Mouse (Mus musculus): ENCODE data around the gene Gm49333. TPM values are rescaled to one million over a fixed set of nuclear protein-coding genes. Genes with fewer than 3 reads are reported as not detected.
A peak's percentile ranks its signal among the peaks of the same experiment; 100 is the strongest.

Gene Gm49333
- polyA plus RNA-seq, 1 experiment from 2014 or later, result not detected

DNA sequence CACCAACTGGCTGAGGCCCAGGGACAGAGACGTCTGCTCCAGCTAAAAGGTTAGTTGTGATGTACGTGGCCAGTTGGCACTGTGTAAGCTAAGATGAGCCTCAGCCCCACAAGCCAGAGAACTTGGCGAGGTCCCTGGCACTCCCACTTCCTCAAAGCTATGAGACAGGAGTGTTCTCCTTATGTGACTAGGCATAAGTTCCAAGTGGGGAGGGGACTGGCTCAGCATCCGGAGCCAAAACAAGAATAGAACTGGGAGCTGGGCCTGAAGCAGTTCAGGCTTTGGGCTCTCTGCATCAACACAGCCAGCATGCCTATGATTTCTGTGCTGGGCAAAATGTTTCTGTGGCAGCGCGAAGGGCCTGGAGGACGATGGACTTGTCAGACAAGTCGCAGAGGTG, 83.4 kb downstream of the Gm49333 start:
- Histone ChIP-seq H3K4me1 (replicated peaks; ENCODE audit: control insufficient read depth, insufficient read depth, low read length) (peaks cover 40% of the 10 kb centered on the region), H3K27ac (no peak overlapping the region; the same call in 1 of the 2 replicates), H3K4me3 (replicated peaks; ENCODE audit: low read length) (no peak overlapping the region), H3K27me3 (ENCODE audit: control insufficient read depth, insufficient read depth, low read length) (no peaks in the 10 kb centered on the region), H3K9ac (no peak overlapping the region), H3K9me3 (ENCODE audit: control insufficient read depth, low read length) (no peaks in the 10 kb centered on the region), H3K4me2 (replicated peaks) (peak overlapping the region; percentile 68; the same call in 1 of the 2 replicates), H3K36me3 (replicated peaks; ENCODE audit: control insufficient read depth, insufficient read depth) (peaks cover 40% of the 10 kb centered on the region)
- 67% methylated on average over 8 of the region's 8 CpGs for WGBS
- ATAC-seq (ENCODE audit: low FRiP score) (no peak), DNase-seq (ENCODE audit: low spot score) (no peak)

MicroRNAs within 50 kb of the gene (microRNA counts, 519-probe panel; counts per million panel counts)
- 2,975 counts per million, percentile 12 among the panel's probes with 10 or more counts for microRNA mmu-miR-1224

Small RNA genes lying within 50 kb of the gene (microRNA-seq; reads per million reads assigned to microRNA genes)
- 46.7 reads per million, percentile 43 among the genes with 10 or more reads in this experiment for gene Mir1224

Other genes starting within 250 kb of the Gm49333 start
- gene Abcc5, start 185.2 kb upstream of the Gm49333 start, polyA plus RNA-seq (2014; fragmentation: Nextera tagmentation; extraction: Ambion mirVana), result 127 and 136 TPM in 2 replicates
- gene Eif2b5, start 112.8 kb upstream of the Gm49333 start, polyA plus RNA-seq (2014; fragmentation: Nextera tagmentation; extraction: Ambion mirVana), result 88.0 and 89.2 TPM in 2 replicates
- 36.4 and 40.9 TPM in 2 replicates for gene Dvl3, start 94.6 kb upstream of the Gm49333 start, polyA plus RNA-seq (2014; fragmentation: Nextera tagmentation; extraction: Ambion mirVana)
- gene Ap2m1, start 76.1 kb upstream of the Gm49333 start, polyA plus RNA-seq (2014; fragmentation: Nextera tagmentation; extraction: Ambion mirVana), result 1,214 and 1,314 TPM in 2 replicates
- gene Abcf3, start 63.0 kb upstream of the Gm49333 start, polyA plus RNA-seq (2014; fragmentation: Nextera tagmentation; extraction: Ambion mirVana), result 75.3 and 77.5 TPM in 2 replicates
- 22.1 and 24.4 TPM in 2 replicates for gene Vwa5b2, start 22.1 kb upstream of the Gm49333 start, polyA plus RNA-seq (2014; fragmentation: Nextera tagmentation; extraction: Ambion mirVana)
- 10.4 and 11.0 TPM in 2 replicates for gene Eef1akmt4, start within 50 bp of the Gm49333 start, polyA plus RNA-seq (2014; fragmentation: Nextera tagmentation; extraction: Ambion mirVana)
- 44.8 and 45.3 TPM in 2 replicates for gene Alg3, start 125 bp downstream of the Gm49333 start, polyA plus RNA-seq (2014; fragmentation: Nextera tagmentation; extraction: Ambion mirVana)
- gene Camk2n2, start 9.7 kb downstream of the Gm49333 start, polyA plus RNA-seq (2014; fragmentation: Nextera tagmentation; extraction: Ambion mirVana), result 61.8 and 63.8 TPM in 2 replicates
- 10.6 and 12.1 TPM in 2 replicates for gene Ece2, start 18.2 kb downstream of the Gm49333 start, polyA plus RNA-seq (2014; fragmentation: Nextera tagmentation; extraction: Ambion mirVana)
- gene Psmd2, start 40.0 kb downstream of the Gm49333 start, polyA plus RNA-seq (2014; fragmentation: Nextera tagmentation; extraction: Ambion mirVana), result 329 and 358 TPM in 2 replicates
- gene Eif4g1, start 56.7 kb downstream of the Gm49333 start, polyA plus RNA-seq (2014; fragmentation: Nextera tagmentation; extraction: Ambion mirVana), result 124 and 130 TPM in 2 replicates
- gene Fam131a, start 81.6 kb downstream of the Gm49333 start, polyA plus RNA-seq (2014; fragmentation: Nextera tagmentation; extraction: Ambion mirVana), result 41.8 and 44.2 TPM in 2 replicates
- gene Polr2h, start 106.1 kb downstream of the Gm49333 start, polyA plus RNA-seq (2014; fragmentation: Nextera tagmentation; extraction: Ambion mirVana), result 93.2 and 95.9 TPM in 2 replicates
- gene Clcn2, start 106.1 kb downstream of the Gm49333 start, polyA plus RNA-seq (2014; fragmentation: Nextera tagmentation; extraction: Ambion mirVana), result 28.7 and 32.1 TPM in 2 replicates
- gene Chrd, start 121.5 kb downstream of the Gm49333 start, polyA plus RNA-seq (2014; fragmentation: Nextera tagmentation; extraction: Ambion mirVana), result 5.4 and 7.3 TPM in 2 replicates
- gene Thpo, start 122.9 kb downstream of the Gm49333 start, polyA plus RNA-seq (2014; fragmentation: Nextera tagmentation; extraction: Ambion mirVana), result 0.86 and 1.2 TPM in 2 replicates

Data from hindbrain, embryonic 14.5 days (tissue).